Mouse (Mus musculus) adrenal gland, postnatal 36 days (tissue): ENCODE measurements at regions not wholly inside any gene's neighbourhood (a gene's known extent, or its start where the extent isn't known, plus 50 kb on each side); places are given as distances from the start of the nearest gene placed in this dataset.
A peak's percentile ranks its signal among the peaks of the same experiment; 100 is the strongest.
"Not testable (repeated sequence)": the region's sequence is repeated elsewhere in the genome, so short reads cannot be mapped to it uniquely, and the experiment has no call there.

Experiments used
- DNase-seq, 2 experiments: peaks; one replicate each; pipeline ENCODE4 v3.0.0; 2021; ENCODE audit warnings: mixed read lengths in 1 of 2

DNA sequence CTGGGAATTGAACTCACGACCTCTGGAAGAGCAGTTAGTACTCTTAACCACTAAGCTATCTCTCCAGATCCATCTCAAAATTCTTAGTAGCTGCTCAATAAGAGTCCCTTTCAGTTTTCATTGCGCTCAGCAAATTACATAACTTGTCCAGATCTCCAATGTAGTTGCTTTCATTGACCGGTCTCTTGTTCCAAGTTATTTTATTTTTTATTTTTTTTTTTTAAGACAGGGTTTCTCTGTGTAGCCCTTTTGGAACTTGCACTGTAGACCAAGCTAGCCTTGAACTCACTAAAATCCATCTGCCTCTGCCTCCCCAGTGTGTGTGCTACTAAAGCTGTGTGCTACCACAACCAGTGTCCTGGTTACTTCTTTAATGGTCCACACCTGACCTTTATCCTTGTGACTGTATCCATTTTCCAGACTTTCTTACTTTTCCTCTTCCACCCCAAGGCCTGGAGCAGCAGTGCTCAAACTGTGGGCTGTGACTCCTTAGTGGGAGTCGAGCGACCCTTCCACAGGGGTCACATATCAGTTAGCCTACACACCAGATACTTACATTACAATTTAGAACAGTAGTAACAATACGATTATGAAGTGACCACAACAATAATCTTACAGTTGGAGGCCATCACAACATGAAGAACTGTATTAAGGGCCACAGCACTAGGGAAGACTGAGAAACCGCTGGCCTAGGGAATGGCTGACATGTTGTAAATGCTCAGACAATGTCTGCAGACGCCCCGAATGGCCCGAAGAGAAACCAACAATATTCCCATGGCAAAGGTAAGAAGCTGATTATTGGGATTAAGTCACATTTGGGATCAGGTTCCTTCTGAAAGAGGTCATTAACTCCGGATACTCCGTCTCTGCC, 97.8 kb upstream of the Cpsf6 start:
- no peak for DNase-seq

DNA sequence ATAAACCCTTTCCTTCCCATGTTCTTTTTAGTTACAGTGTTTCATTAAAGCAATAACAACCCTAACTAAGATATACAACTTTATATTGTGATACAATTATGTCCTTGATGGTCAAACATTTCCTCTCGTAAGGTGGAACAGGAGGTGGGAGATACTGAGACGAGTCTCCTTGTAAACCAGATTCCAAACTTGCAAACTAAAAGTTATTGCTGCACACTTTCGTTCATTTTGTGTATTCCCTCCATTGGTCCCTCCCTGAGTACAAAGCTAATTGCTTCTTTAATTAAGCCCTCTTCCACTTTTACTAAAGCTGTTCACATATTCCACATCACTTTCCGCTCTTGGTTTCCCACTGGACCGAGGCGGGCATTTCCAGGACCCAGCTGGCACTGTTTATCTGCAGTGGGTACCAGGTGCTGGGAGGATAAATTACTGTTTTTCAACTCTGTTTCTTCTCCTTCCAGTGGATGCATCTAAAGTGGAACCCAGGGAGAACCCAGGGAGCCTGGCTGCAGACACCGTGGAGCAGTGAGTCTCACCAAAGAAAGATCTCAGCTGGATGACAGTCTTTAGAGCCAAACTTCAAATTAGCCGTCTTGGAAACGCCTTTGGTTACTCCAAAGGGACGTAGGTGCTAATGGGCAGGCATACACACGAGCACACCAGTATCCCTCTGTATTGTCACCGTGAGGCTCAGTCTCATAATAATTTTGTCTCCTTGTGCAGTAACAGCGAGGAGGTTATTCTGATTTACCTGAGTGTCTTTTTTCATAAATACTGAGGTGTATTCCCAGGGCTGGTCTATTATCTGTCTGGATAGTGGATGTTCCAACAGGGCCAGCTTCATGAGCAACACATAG, 95.5 kb upstream of the Cpsf6 start:
- no peak for DNase-seq

DNA sequence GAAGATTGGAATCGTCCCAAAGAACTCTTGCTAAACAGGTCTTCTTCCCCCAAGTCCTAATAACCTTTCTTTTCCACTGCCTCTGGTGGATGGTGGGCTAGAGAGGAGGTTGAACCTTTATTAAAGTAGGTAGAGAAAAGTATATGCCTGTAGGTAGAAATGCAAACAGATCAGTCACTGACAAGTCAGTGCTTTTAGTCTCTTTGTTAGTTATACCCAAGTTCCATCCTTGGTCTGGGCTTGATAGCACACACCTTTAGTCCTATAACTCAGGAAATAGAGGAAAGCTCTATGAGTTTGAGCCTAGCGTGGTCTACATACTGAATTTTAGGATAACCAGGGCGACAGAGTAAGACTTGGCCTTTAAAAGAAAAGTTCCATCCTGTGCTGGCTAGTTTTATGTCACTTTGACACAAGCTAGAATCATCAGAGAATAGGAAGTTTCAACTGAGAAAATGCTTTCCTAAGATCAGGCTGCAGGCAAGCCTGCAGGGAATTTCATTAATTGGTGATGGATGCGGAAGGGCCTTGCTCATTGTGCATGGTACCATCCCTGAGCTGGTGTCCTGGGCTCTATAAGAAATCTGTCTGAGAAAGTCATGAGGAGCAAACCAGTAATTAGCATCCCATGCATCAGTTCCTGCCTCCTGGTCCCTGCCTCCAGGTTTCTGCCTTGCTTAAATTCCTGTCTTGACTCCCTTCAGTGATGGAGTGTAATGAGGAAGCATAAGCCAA, 94.7 kb upstream of the Cpsf6 start:
- DNase-seq: no peak

GRCm38 (mm10) chr10:117473471-117473870, 93.7 kb upstream of the Cpsf6 start:
- DNase-seq: no peak

DNA sequence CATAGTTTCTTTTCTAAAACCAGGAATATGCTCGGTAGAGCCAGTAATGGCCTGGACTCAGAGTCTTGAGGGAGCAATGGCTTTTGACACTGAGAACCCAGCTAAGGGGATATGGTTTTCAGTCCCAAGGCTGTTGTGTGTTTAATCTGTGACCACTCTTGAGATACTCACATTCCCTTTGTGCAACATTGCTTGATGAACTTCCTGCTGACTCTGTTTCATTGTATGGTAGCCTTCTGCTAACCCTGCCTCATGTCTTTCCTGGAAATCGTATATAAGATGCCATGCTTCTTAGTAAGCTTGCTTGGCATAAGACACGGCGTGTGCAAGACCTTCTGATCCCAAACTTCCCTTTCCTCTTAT, 92.7 kb upstream of the Cpsf6 start:
- DNase-seq: no peak

GRCm38 (mm10) chr10:117471818-117472567, 92.2 kb upstream of the Cpsf6 start:
- DNase-seq: no peak

- DNase-seq: peak in 1 of 2 experiments; percentile 17
Measured at GRCm38 (mm10) chr10:117471036-117471817, 91.4 kb upstream of the Cpsf6 start.

DNA sequence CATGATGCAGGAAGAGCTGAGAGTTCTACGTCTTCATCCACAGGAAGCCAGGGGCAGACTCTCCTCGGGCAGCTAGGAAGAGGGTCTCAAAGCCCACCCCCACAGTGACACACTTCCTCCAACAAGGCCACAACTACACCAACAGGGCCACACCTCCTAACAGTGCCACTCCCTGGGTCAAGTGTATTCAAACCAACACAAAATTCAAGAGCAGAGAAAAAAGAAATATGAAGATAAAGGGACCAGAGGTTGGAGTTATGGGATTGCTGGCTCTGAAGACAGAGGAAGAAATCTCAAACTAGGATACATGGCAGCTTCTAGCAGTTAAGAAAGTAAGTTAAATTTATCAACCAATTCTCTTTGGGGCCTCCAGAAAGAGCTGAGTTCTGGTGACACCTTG, 90.7 kb upstream of the Cpsf6 start:
- DNase-seq: no peak

- no peak for DNase-seq
Measured at GRCm38 (mm10) chr10:117469573-117470090, 89.8 kb upstream of the Cpsf6 start.

- DNase-seq: no peak
Measured at GRCm38 (mm10) chr10:117468931-117469572, 89.2 kb upstream of the Cpsf6 start.

DNA sequence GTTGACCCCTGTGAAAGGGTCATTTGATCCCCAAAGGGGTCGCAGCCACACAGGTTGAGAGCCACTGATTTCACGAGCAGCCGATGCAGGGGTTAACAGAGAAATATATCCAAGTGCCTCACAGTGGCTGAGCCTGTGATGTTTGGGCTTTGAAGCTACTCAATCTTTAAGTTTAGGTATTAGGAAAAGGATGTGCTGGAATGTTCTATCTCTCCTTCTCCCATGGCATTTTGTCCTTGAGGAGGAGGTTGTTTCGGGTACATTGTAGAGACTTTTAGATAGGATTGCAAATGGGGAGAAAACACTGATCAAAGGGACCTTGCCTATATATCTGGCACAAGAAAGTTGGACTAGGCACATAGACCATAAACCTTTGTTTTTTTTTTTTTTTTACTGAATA, 88.6 kb upstream of the Cpsf6 start:
- no peak for DNase-seq

DNA sequence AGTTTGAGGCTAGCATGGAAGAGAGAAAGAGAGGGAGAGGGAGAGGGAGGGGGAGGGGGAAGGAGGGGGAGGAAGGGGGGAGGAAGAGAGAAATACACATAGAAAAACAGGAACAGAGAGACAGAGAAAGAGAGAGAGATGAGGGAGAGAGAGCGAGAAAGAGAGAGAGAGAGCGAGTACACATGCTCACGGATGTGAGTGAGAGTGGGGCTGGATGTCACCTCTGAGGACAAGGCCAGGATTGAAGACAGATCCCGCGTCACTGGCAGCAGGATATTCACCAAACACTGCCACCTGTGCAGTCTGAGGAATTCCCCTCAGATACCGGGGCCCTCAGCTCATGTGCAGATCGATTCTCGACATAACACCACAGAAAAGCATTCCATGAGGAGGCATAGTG, 87.3 kb upstream of the Cpsf6 start:
- no peak for DNase-seq

DNA sequence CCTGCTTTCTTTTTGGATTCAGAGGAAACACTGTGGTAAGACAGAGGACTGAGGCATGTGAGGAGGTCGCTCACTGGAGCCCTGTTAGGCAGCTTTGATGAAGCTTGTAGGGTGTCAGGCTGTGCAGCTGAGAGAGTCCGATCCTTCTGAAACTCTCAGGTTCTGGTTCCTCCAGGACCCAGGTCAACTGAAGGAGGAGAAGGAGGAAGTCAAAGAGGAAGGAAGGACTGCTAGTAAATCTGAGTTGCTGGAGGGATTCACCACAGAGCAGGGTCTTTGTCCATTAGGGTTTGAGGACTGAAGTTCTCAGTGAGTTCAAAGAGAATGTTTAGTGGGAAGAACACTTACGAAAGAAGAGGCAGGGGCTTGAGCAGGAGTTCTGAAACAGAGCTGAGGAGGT, 86.6 kb upstream of the Cpsf6 start:
- no peak for DNase-seq

GRCm38 (mm10) chr10:117465671-117466250, 85.9 kb upstream of the Cpsf6 start:
- no peak for DNase-seq

- DNase-seq: no peak
Measured at GRCm38 (mm10) chr10:117465058-117465660, 85.3 kb upstream of the Cpsf6 start.

DNA sequence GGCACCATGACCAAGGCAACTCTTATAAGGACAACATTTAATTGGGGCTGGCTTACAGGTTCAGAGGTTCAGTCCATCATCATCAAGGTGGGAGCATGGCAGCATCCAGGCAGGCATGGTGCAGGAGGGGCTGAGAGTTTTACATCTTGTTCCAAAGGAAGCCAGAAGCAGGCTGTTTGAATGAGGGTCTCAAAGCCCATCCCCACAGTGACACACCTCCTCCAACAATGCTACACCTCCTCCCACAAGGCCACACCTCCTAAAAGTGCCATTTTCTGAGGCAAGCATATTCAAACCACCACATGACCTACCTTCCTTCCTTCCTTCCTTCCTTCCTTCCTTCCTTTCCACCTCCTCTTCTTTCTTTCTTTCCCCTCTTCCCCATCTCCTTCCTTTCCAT, 84.5 kb upstream of the Cpsf6 start:
- not testable (repeated sequence) for DNase-seq

GRCm38 (mm10) chr10:117463636-117464035, 83.8 kb upstream of the Cpsf6 start:
- no peak for DNase-seq

DNA sequence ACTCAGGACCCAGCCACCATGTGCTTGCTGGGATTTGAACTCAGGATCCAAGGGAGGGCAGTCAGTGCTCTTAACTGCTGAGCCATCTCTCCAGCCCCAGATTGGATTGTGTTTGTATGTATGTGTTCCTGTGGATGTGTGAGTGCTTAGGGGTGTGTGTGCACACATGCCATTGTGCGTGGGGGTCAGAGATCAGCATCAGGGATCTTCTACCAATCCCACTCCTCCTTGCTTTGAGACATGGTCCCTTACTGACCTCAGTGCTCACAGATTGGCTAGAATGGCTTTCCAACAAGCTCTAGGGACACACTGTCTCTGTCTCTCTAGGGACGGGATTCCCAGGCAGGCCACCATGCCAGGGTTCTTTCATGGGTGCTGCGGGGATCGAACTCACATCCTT, 83.1 kb upstream of the Cpsf6 start:
- no peak for DNase-seq

GRCm38 (mm10) chr10:117461791-117462516, 82.1 kb upstream of the Cpsf6 start:
- DNase-seq: no peak
